ENCODE assay signal across 8 mouse cellular contexts in the genomic region with DNA sequence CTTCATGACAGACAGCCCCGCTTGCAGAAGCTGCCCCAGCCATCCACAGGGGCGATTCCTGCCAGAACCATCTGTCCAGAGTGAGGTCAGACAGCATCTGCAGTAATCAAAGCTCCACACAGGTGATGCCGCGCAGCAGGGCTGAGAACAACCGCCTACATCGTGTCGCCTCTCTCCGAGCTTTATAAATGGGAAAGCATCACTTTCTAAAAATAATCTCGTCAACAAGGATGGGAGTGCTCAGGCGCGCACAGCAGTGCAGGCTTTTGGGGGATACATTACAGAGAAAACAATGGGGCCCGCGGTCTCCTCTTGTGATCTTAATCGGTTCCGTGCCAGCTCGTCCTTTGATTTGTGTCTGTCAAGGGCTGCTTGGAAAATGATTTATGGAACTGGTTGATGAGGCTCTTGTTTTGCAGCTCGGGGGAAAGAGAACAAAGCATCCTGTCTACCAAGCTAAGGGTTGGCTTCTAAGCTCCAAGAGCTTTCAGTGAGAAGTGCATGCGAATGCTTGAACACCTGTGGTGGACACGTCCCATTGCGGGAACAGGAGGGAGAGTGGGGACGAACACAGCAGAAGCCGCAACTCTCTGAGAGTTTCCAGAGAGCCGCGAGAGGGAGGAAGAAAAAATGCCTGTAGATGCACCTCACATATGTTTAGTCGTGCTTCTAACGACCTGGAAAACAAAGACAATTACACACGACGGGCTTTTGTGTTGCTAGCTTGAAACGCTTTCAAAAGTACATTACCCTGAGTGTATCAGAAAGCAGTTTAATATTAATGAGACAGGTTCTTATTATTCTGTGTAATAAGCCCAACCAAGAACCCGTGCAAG. TPM values are rescaled to one million over a fixed set of nuclear protein-coding genes. Genes with fewer than 3 reads are reported as not detected.
DNase-seq lines count a peak whose midpoint lies in the region; ATAC-seq lines count a peak whose summit lies in the region.

No protein-coding gene starts in this region.

- H3K36me3 ChIP-seq in kidney, embryonic 14.5 days (ENCODE audit: control insufficient read depth, insufficient read depth, low read length): no peaks in the 10 kb centered on the region
- H3K36me3 ChIP-seq in heart, embryonic 16.5 days (ENCODE audit: control insufficient read depth, insufficient read depth): no peaks in the 10 kb centered on the region
- no peaks in the 10 kb centered on the region for H3K36me3 ChIP-seq in midbrain, embryonic 12.5 days

- peak overlapping the region; percentile 61; the same call in 1 of the 2 replicates for H3K27ac ChIP-seq in kidney, embryonic 14.5 days (ENCODE audit: low read depth, low read length)
- H3K27ac ChIP-seq in heart, embryonic 16.5 days (ENCODE audit: low read length): no peak overlapping the region
- 0 out of 2 replicates have a peak overlapping the region, but pooled peaks have one; percentile 35 for H3K27ac ChIP-seq in midbrain, embryonic 12.5 days (replicated peaks)

- 8% methylated on average over 30 of the region's 30 CpGs for WGBS in kidney, embryonic 14.5 days
- WGBS in heart, embryonic 16.5 days: 16% methylated on average over 30 of the region's 30 CpGs
- 17% methylated on average over 30 of the region's 30 CpGs for WGBS in midbrain, embryonic 12.5 days

- peak overlapping the region; percentile 37 for H3K4me2 ChIP-seq in kidney, embryonic 14.5 days (replicated peaks; ENCODE audit: low read depth, low read length)
- H3K4me2 ChIP-seq in heart, embryonic 16.5 days (ENCODE audit: low read depth, low read length): peak overlapping the region; percentile 55
- H3K4me2 ChIP-seq in midbrain, embryonic 12.5 days (replicated peaks): peak overlapping the region; percentile 47

- ATAC-seq in kidney, embryonic 14.5 days (ENCODE audit: low FRiP score, low TSS enrichment): peak; percentile 66
- no peak for ATAC-seq in heart, embryonic 16.5 days (replicated peaks; ENCODE audit: extremely low read depth, insufficient read depth, low FRiP score)
- no peak for ATAC-seq in midbrain, embryonic 12.5 days (ENCODE audit: low FRiP score, low read depth)

- H3K4me1 ChIP-seq in kidney, embryonic 14.5 days (ENCODE audit: control insufficient read depth, insufficient read depth, low read length): peaks cover 15% of the 10 kb centered on the region
- H3K4me1 ChIP-seq in heart, embryonic 16.5 days (ENCODE audit: control insufficient read depth, insufficient read depth, low read length): peaks cover 18% of the 10 kb centered on the region
- H3K4me1 ChIP-seq in midbrain, embryonic 12.5 days: peaks cover 28% of the 10 kb centered on the region

- H3K9me3 ChIP-seq in kidney, embryonic 14.5 days (ENCODE audit: control insufficient read depth, low read length): no peaks in the 10 kb centered on the region
- H3K9me3 ChIP-seq in heart, embryonic 16.5 days (replicated peaks; ENCODE audit: control insufficient read depth, low read length): no peaks in the 10 kb centered on the region
- H3K9me3 ChIP-seq in midbrain, embryonic 12.5 days: no peaks in the 10 kb centered on the region

- H3K27me3 ChIP-seq in kidney, embryonic 14.5 days (ENCODE audit: control insufficient read depth, insufficient read depth, low read length): no peaks in the 10 kb centered on the region
- H3K27me3 ChIP-seq in heart, embryonic 16.5 days (ENCODE audit: control insufficient read depth, insufficient read depth, low read length): 0 out of 2 replicates have a peak, but pooled peaks cover 2% of the 10 kb centered on the region
- H3K27me3 ChIP-seq in midbrain, embryonic 12.5 days: peaks cover 8% of the 10 kb centered on the region; the same call in 1 of the 2 replicates

- no peak for DNase-seq in kidney, adult 9 months
- DNase-seq in cerebellum, postnatal 25 days: peak; percentile 32 to 38
- no peak for DNase-seq in urinary bladder, postnatal 10 days (ENCODE audit: low spot score)
- DNase-seq in urinary bladder, postnatal 36 days (ENCODE audit: low spot score in 2 of 2): no peak
- no peak for DNase-seq in spleen, adult 18-20 months

- peak overlapping the region; percentile 12; the same call in 1 of the 2 replicates for H3K4me3 ChIP-seq in kidney, embryonic 14.5 days (ENCODE audit: low read length)
- peak overlapping the region; percentile 28 for H3K4me3 ChIP-seq in heart, embryonic 16.5 days (ENCODE audit: low read length)
- H3K4me3 ChIP-seq in midbrain, embryonic 12.5 days: peak overlapping the region; percentile 12; the same call in 1 of the 2 replicates

- peak overlapping the region; percentile 25; the same call in 1 of the 2 replicates for H3K9ac ChIP-seq in kidney, embryonic 14.5 days (ENCODE audit: low read depth, low read length)
- H3K9ac ChIP-seq in heart, embryonic 16.5 days (ENCODE audit: low read length): no peak overlapping the region
- H3K9ac ChIP-seq in midbrain, embryonic 12.5 days (replicated peaks): peak overlapping the region; percentile 41; the same call in 1 of the 2 replicates

RNA-seq across cellular contexts. Expression of gene Atxn1, which starts 44.2 kb away (rescaled TPM):
- polyA plus RNA-seq in kidney, embryonic 14.5 days (2014; fragmentation: Nextera tagmentation; extraction: Ambion mirVana): 3.9 and 4.0 TPM in 2 replicates
- polyA plus RNA-seq in heart, embryonic 16.5 days (2015; fragmentation: Nextera tagmentation; extraction: Ambion mirVana): 7.2 and 7.7 TPM in 2 replicates
- polyA plus RNA-seq in midbrain, embryonic 12.5 days (2016; fragmentation: Nextera tagmentation; extraction: Ambion mirVana): 4.2 and 4.9 TPM in 2 replicates

Comparison
In these comparisons a context has a peak if more than half of its experiments do, and no peak if none do; other contexts are left out.
1. DNase-seq: peak in cerebellum, postnatal 25 days (2 of 2); none in kidney, adult 9 months (single experiment), urinary bladder, postnatal 10 days (single experiment), urinary bladder, postnatal 36 days (0 of 2) and spleen, adult 18-20 months (0 of 2).
2. Peak in every context shown above with its lines, with median percentiles within 50 percentile points of each other: H3K4me2 ChIP-seq and H3K4me3 ChIP-seq.